Mouse (Mus musculus) thymus, adult 2 months (tissue): ENCODE measurements around the gene Cyp4a32. TPM values are rescaled to one million over a fixed set of nuclear protein-coding genes. Genes with fewer than 3 reads are reported as not detected.
"Not testable (repeated sequence)": the region's sequence is repeated elsewhere in the genome, so short reads cannot be mapped to it uniquely, and the experiment has no call there.

Experiments used
- DNase-seq: peaks from one replicate; pipeline ENCODE4 v3.0.0; 2021
- H3K27ac ChIP-seq: fragments of 200-500 bp; 2 replicates; pipeline ENCODE4 v1.5.1; 2012; ENCODE audit warnings: low read length, control low read depth; ENCODE audit not compliant: control insufficient read depth, insufficient read depth
- H3K27me3 ChIP-seq: fragments of 200-500 bp; 2 replicates; pipeline ENCODE4 v1.6.1; 2012; ENCODE audit warnings: mild to moderate bottlenecking, low read length, moderate library complexity, mixed read lengths; ENCODE audit not compliant: control insufficient read depth, insufficient read depth
- H3K36me3 ChIP-seq: fragments of 200-500 bp; 2 replicates; pipeline ENCODE4 v1.6.1; 2012; ENCODE audit warnings: mild to moderate bottlenecking, low read length, moderate library complexity; ENCODE audit not compliant: control insufficient read depth, insufficient read depth
- H3K4me1 ChIP-seq: fragments of 200-500 bp; replicated peaks from 2 replicates; pipeline ENCODE4 v1.6.1; 2012; ENCODE audit warnings: low read length; ENCODE audit not compliant: control insufficient read depth, insufficient read depth
- H3K4me3 ChIP-seq: fragments of 200-500 bp; 2 replicates; pipeline ENCODE4 v1.5.1; 2012; ENCODE audit warnings: mild to moderate bottlenecking, low read length, control low read depth, moderate library complexity; ENCODE audit not compliant: control insufficient read depth, insufficient read depth
- CTCF ChIP-seq: fragments of 200-500 bp; IDR thresholded peaks from 2 replicates; pipeline ENCODE4 v1.5.1; 2012; ENCODE audit warnings: mild to moderate bottlenecking, control low read depth, low read length, moderate library complexity, borderline replicate concordance; ENCODE audit not compliant: control insufficient read depth, poor library complexity, insufficient read depth; ENCODE audit errors: extremely low read depth
- POLR2A ChIP-seq: fragments of 200-500 bp; IDR thresholded peaks from 2 replicates; pipeline ENCODE4 v1.6.1; 2012; ENCODE audit warnings: mild to moderate bottlenecking, low read length, control low read depth, moderate library complexity; ENCODE audit not compliant: control insufficient read depth, poor library complexity, insufficient read depth; ENCODE audit errors: extremely low read depth
- WGBS: fragments of 180-500 bp; shearing (Covaris S2); methylation state at CpG from one replicate; pipeline ENCODE4 v1.1.7; 2018; 5-methylcytosine and 5-hydroxymethylcytosine counted together
- polyA plus RNA-seq: library from polyadenylated mRNA; depleted of rRNA; stranded (reverse); fragments of >200 nt; gene quantifications from 2 replicates; pipeline ENCODE4 v1.2.3, GENCODE M21; 2012

The Cyp4a32 gene
- polyA plus RNA-seq, 1 experiment = not detected

- Histone ChIP-seq H3K27me3 (no peaks in the 10 kb centered on the region), H3K27ac (no peak overlapping the region), H3K4me3 (no peak overlapping the region), H3K4me1 (no peaks in the 10 kb centered on the region), H3K36me3 (no peaks in the 10 kb centered on the region)
- 90% methylated on average over 3 of the region's 3 CpGs for WGBS
- DNase-seq = no peak
- TF ChIP-seq CTCF (no peak), POLR2A (no peak)
Measured at GRCm38 (mm10) chr4:115575255-115575654, 25.5 kb upstream of the Cyp4a32 start.

GRCm38 (mm10) chr4:115575776-115576175, 25.0 kb upstream of the Cyp4a32 start:
- Histone ChIP-seq H3K27ac (no peak overlapping the region), H3K4me3 (no peak overlapping the region), H3K27me3 (no peaks in the 10 kb centered on the region), H3K4me1 (no peaks in the 10 kb centered on the region), H3K36me3 (no peaks in the 10 kb centered on the region)
- no peak for TF ChIP-seq CTCF
- no peak for TF ChIP-seq POLR2A
- no peak for DNase-seq
- WGBS = 92% methylated on average over 2 of the region's 2 CpGs

DNA sequence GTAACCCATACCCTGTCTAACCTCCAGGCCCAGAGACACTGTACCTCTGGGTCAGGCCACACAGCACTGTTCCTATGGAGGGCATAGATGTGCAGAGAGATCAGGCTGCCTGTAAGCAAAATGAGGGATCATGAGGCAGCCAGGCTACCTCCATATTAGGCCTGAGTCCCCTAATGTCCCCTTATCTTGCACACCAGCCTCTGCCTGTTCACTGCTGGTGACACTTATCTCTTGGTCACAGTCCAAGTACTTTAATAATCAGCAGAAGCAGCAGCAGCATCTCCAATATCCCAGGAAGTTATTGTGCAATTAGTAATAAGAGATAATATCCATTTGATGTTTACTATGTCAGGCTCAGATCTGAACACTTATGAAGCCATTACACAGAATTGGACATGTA, 17.7 kb upstream of the Cyp4a32 start:
- Histone ChIP-seq H3K4me1 (no peaks in the 10 kb centered on the region), H3K4me3 (no peak overlapping the region), H3K27me3 (no peaks in the 10 kb centered on the region), H3K36me3 (no peaks in the 10 kb centered on the region), H3K27ac (no peak overlapping the region)
- TF ChIP-seq POLR2A = no peak
- no peak for TF ChIP-seq CTCF
- no peak for DNase-seq

- H3K27me3 ChIP-seq = no peaks in the 10 kb centered on the region
- no peaks in the 10 kb centered on the region for H3K4me1 ChIP-seq
- H3K27ac ChIP-seq = no peak overlapping the region
- WGBS = 96% methylated on average over 1 of the region's 1 CpGs
- H3K4me3 ChIP-seq = no peak overlapping the region
- DNase-seq = no peak
- H3K36me3 ChIP-seq = no peaks in the 10 kb centered on the region
- no peak for TF ChIP-seq POLR2A
- TF ChIP-seq CTCF = no peak
Measured at GRCm38 (mm10) chr4:115596357-115596756, 4.4 kb upstream of the Cyp4a32 start.

DNA sequence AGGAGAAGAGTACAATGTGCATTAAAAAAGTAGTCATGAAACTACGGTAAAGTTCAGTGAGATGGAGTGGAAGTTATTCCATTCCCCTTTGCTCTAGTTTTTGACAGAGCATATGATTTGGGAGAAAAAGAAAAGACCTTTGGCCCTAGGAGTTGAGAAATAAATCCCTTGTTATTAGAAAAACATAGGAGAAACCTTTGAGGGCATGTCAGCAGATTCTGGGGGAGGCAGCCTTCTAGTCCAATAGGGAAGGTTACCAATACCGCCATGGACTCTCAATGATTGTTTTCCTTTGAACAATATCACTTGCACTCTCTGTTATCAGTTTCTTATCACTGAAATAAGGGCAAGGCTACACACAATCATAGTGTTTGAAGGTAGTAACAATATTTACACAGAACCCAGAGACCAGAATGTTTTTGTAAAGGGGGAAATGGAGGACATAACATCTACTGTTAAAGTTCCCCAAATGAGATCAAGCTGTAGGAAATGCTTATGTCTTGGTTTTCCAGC, 3.9 kb upstream of the Cyp4a32 start:
- no peaks in the 10 kb centered on the region for H3K4me1 ChIP-seq
- no peaks in the 10 kb centered on the region for H3K36me3 ChIP-seq
- H3K27ac ChIP-seq = no peak overlapping the region
- H3K27me3 ChIP-seq = no peaks in the 10 kb centered on the region
- 82% methylated on average over 2 of the region's 2 CpGs for WGBS
- no peak for TF ChIP-seq CTCF
- TF ChIP-seq POLR2A = no peak
- no peak overlapping the region for H3K4me3 ChIP-seq
- DNase-seq = no peak

- no peak for DNase-seq
- Histone ChIP-seq H3K4me3 (no peak overlapping the region), H3K27me3 (no peaks in the 10 kb centered on the region), H3K27ac (no peak overlapping the region), H3K4me1 (no peaks in the 10 kb centered on the region), H3K36me3 (no peaks in the 10 kb centered on the region)
- TF ChIP-seq CTCF = no peak
- no peak for TF ChIP-seq POLR2A
Measured at GRCm38 (mm10) chr4:115614005-115614404, 13.2 kb downstream of the Cyp4a32 start.

GRCm38 (mm10) chr4:115625560-115625959, 24.8 kb downstream of the Cyp4a32 start:
- WGBS = 96% methylated on average over 3 of the region's 3 CpGs
- H3K27ac ChIP-seq, H3K27me3 ChIP-seq, H3K4me1 ChIP-seq, H3K4me3 ChIP-seq, DNase-seq, H3K36me3 ChIP-seq: not testable (repeated sequence)

- no peak for DNase-seq
- Histone ChIP-seq H3K36me3 (no peaks in the 10 kb centered on the region), H3K4me3 (no peak overlapping the region), H3K4me1 (no peaks in the 10 kb centered on the region), H3K27ac (no peak overlapping the region), H3K27me3 (no peaks in the 10 kb centered on the region)
- WGBS = 43% methylated on average over 5 of the region's 5 CpGs
- no peak for TF ChIP-seq CTCF
Measured at GRCm38 (mm10) chr4:115642967-115643754, 42.4 kb downstream of the Cyp4a32 start.
